ENCODE assay signal across 8 mouse cellular contexts in genomic region chr7:19309884-19310641, GRCm38 (mm10). TPM values are rescaled to one million over a fixed set of nuclear protein-coding genes. Genes with fewer than 3 reads are reported as not detected.
DNase-seq lines count a peak whose midpoint lies in the region; ATAC-seq and TF ChIP-seq lines count a peak whose summit lies in the region.

Fosb (minus strand) TSS chr7:19310051.

- no peaks in the 10 kb centered on the region for H3K9me3 ChIP-seq in heart, embryonic 10.5 days
- no peaks in the 10 kb centered on the region for H3K9me3 ChIP-seq in kidney, embryonic 15.5 days (replicated peaks)
- no peaks in the 10 kb centered on the region for H3K9me3 ChIP-seq in limb, embryonic 15.5 days
- no peaks in the 10 kb centered on the region for H3K9me3 ChIP-seq in midbrain, postnatal 0 days (ENCODE audit: low read length)

- H3K27me3 ChIP-seq in C2C12 (ENCODE audit: control insufficient read depth, insufficient read depth, insufficient read length), result no peaks in the 10 kb centered on the region
- peaks cover 35% of the 10 kb centered on the region for H3K27me3 ChIP-seq in heart, embryonic 10.5 days (ENCODE audit: insufficient read depth, poor library complexity, severe bottlenecking)
- H3K27me3 ChIP-seq in kidney, embryonic 15.5 days, result peaks cover 54% of the 10 kb centered on the region
- peaks cover 43% of the 10 kb centered on the region for H3K27me3 ChIP-seq in limb, embryonic 15.5 days
- peaks cover 20% of the 10 kb centered on the region for H3K27me3 ChIP-seq in midbrain, postnatal 0 days (ENCODE audit: insufficient read depth, low read length)

- no peaks in the 10 kb centered on the region for H3K4me1 ChIP-seq in embryonic fibroblast, embryonic 13.5 days (ENCODE audit: control insufficient read depth, insufficient read depth, low read length)
- H3K4me1 ChIP-seq in heart, embryonic 10.5 days, result peaks cover 29% of the 10 kb centered on the region
- peaks cover 29% of the 10 kb centered on the region for H3K4me1 ChIP-seq in kidney, embryonic 15.5 days
- H3K4me1 ChIP-seq in limb, embryonic 15.5 days, result peaks cover 26% of the 10 kb centered on the region
- peaks cover 6% of the 10 kb centered on the region; the same call in 1 of the 2 replicates for H3K4me1 ChIP-seq in midbrain, postnatal 0 days (ENCODE audit: insufficient read depth, low read length)

- H3K4me3 ChIP-seq in C2C12 (ENCODE audit: insufficient read depth, poor library complexity, severe bottlenecking), result peak within 1 kb of the TSS; percentile 42
- peak within 1 kb of the TSS; percentile 85 for H3K4me3 ChIP-seq in embryonic fibroblast, embryonic 13.5 days (ENCODE audit: insufficient read depth, low read length)
- H3K4me3 ChIP-seq in heart, embryonic 10.5 days, result peak within 1 kb of the TSS; percentile 86
- H3K4me3 ChIP-seq in kidney, embryonic 15.5 days (replicated peaks), result peak within 1 kb of the TSS; percentile 76
- H3K4me3 ChIP-seq in limb, embryonic 15.5 days, result peak within 1 kb of the TSS; percentile 69
- peak within 1 kb of the TSS; percentile 60 for H3K4me3 ChIP-seq in midbrain, postnatal 0 days (ENCODE audit: low read depth, low read length)

- H3K36me3 ChIP-seq in C2C12 (ENCODE audit: control insufficient read depth, insufficient read depth), result no peaks in the 10 kb centered on the region
- no peaks in the 10 kb centered on the region for H3K36me3 ChIP-seq in heart, embryonic 10.5 days
- H3K36me3 ChIP-seq in kidney, embryonic 15.5 days, result no peaks in the 10 kb centered on the region
- no peaks in the 10 kb centered on the region for H3K36me3 ChIP-seq in limb, embryonic 15.5 days
- H3K36me3 ChIP-seq in midbrain, postnatal 0 days (ENCODE audit: insufficient read depth, low read length), result no peaks in the 10 kb centered on the region

- peak within 1 kb of the TSS; percentile 62 for H3ac ChIP-seq in C2C12 (ENCODE audit: control insufficient read depth, insufficient read length, low read depth)

- WGBS in heart, embryonic 10.5 days, result under 1% methylated on average over 49 of the region's 49 CpGs
- WGBS in kidney, embryonic 15.5 days, result 0% methylated on average over 48 of the region's 49 CpGs
- WGBS in limb, embryonic 15.5 days, result under 1% methylated on average over 49 of the region's 49 CpGs
- under 1% methylated on average over 48 of the region's 49 CpGs for WGBS in midbrain, postnatal 0 days

- peak within 1 kb of the TSS; percentile 93 for H3K4me2 ChIP-seq in kidney, embryonic 15.5 days
- peak within 1 kb of the TSS; percentile 99 for H3K4me2 ChIP-seq in limb, embryonic 15.5 days
- peak within 1 kb of the TSS; percentile 65 for H3K4me2 ChIP-seq in midbrain, postnatal 0 days (ENCODE audit: low read depth, low read length, poor library complexity, severe bottlenecking)

- H3K27ac ChIP-seq in embryonic fibroblast, embryonic 13.5 days (ENCODE audit: insufficient read depth, low read length), result no peak within 1 kb of the TSS
- H3K27ac ChIP-seq in heart, embryonic 10.5 days, result peak within 1 kb of the TSS; percentile 89
- H3K27ac ChIP-seq in kidney, embryonic 15.5 days, result 0 out of 2 replicates have a peak within 1 kb of the TSS, but pooled peaks have one; percentile 74
- H3K27ac ChIP-seq in limb, embryonic 15.5 days, result peak within 1 kb of the TSS; percentile 60
- H3K27ac ChIP-seq in midbrain, postnatal 0 days (ENCODE audit: low read depth, low read length), result no peak within 1 kb of the TSS

- DNase-seq in brain, adult 2 months (ENCODE audit: low read depth, low spot score), result peak; percentile 98
- peak; percentile 98 for DNase-seq in heart, embryonic 10.5 days (ENCODE audit: low spot score)
- DNase-seq in midbrain, postnatal 0 days (ENCODE audit: low spot score), result peak; percentile 98
- DNase-seq in spleen, postnatal 10 days (ENCODE audit: low spot score in 2 of 2), result peak; percentile 80 to 94

- no peaks in the 10 kb centered on the region for H3K79me2 ChIP-seq in C2C12 (ENCODE audit: control insufficient read depth, insufficient read depth)

- TF ChIP-seq CTCF in C2C12 (IDR thresholded peaks at IDR 0.05; ENCODE audit: control insufficient read depth, insufficient read depth, insufficient read length), result no peak
- TF ChIP-seq CTCF in embryonic fibroblast, embryonic 13.5 days (IDR thresholded peaks at IDR 0.05; ENCODE audit: borderline replicate concordance, insufficient read depth, low read length), result no peak
- peak; percentile 69 for TF ChIP-seq CTCF in midbrain, postnatal 0 days (IDR thresholded peaks at IDR 0.05)

- TF ChIP-seq POLR2A in embryonic fibroblast, embryonic 13.5 days (IDR thresholded peaks at IDR 0.05; ENCODE audit: low read depth, low read length), result peak; percentile 71

- no peaks in the 10 kb centered on the region for H3K79me3 ChIP-seq in C2C12 (ENCODE audit: low read depth)

- ATAC-seq in kidney, embryonic 15.5 days (replicated peaks; ENCODE audit: low FRiP score), result peak; percentile 83
- ATAC-seq in limb, embryonic 15.5 days (ENCODE audit: insufficient number of reproducible peaks, low FRiP score, low TSS enrichment, low read depth), result peak; percentile 81
- ATAC-seq in midbrain, postnatal 0 days (ENCODE audit: low FRiP score), result peak; percentile 84

- H3K9ac ChIP-seq in kidney, embryonic 15.5 days, result peak within 1 kb of the TSS; percentile 48
- H3K9ac ChIP-seq in limb, embryonic 15.5 days, result peak within 1 kb of the TSS; percentile 59
- H3K9ac ChIP-seq in midbrain, postnatal 0 days (replicated peaks; ENCODE audit: low read length, poor library complexity, severe bottlenecking), result peak within 1 kb of the TSS; percentile 57

TF ChIP-seq in C2C12, 6 proteins besides CTCF, POLR2A, EP300 and RAD21:
- TF ChIP-seq USF1 (IDR thresholded peaks at IDR 0.05; ENCODE audit: low read depth) (no peak), FOSL1 (IDR thresholded peaks at IDR 0.05; ENCODE audit: insufficient read depth, low read length, poor library complexity, severe bottlenecking) (no peak), MYOD1 (IDR thresholded peaks at IDR 0.05; ENCODE audit: control insufficient read depth, insufficient read length, low read depth) (no peak), MAX (IDR thresholded peaks at IDR 0.05) (no peak), CEBPB (IDR thresholded peaks at IDR 0.05; ENCODE audit: low read depth) (no peak), MYOG (IDR thresholded peaks at IDR 0.05; ENCODE audit: control insufficient read depth, extremely low read depth, insufficient read length) (no peak)

RNA-seq across cellular contexts. Expression of gene Fosb, which starts in this region (rescaled TPM):
- polyA plus RNA-seq in C2C12 (2012; fragmentation: generic; extraction: Trizol), result 1.4 TPM
- 2.1 and 2.7 TPM in 2 replicates for polyA plus RNA-seq in embryonic fibroblast, embryonic 13.5 days (2011; ENCODE audit: insufficient read length, low read depth, missing spikeins)
- polyA plus RNA-seq in heart, embryonic 10.5 days (2016; fragmentation: Nextera tagmentation; extraction: Ambion mirVana), result 0.24 and 0.27 TPM in 2 replicates
- 0.09 and 0.26 TPM in 2 replicates for polyA plus RNA-seq in kidney, embryonic 15.5 days (2015; fragmentation: Nextera tagmentation; extraction: Ambion mirVana)
- polyA plus RNA-seq in limb, embryonic 15.5 days (2015; fragmentation: Nextera tagmentation; extraction: Ambion mirVana), result 0.29 and 0.41 TPM in 2 replicates
- 0.38 and 0.66 TPM in 2 replicates for total RNA-seq in midbrain, postnatal 0 days (2014; rRNA removed)
- polyA plus RNA-seq in midbrain, postnatal 0 days (2015; fragmentation: Nextera tagmentation; extraction: Ambion mirVana), result 0.10 and 0.11 TPM in 2 replicates

Comparison
In these comparisons a context has a peak if more than half of its experiments do, and no peak if none do; other contexts are left out.
1. Peak in DNase-seq, H3K4me3 ChIP-seq and H3K27ac ChIP-seq in heart, embryonic 10.5 days; RNA of the gene not detected or under 1 TPM.
2. Peak in ATAC-seq, H3K4me3 ChIP-seq, H3K27ac ChIP-seq, H3K9ac ChIP-seq and H3K4me2 ChIP-seq in kidney, embryonic 15.5 days; RNA of the gene not detected or under 1 TPM.
3. Peak in ATAC-seq, H3K4me3 ChIP-seq, H3K27ac ChIP-seq, H3K9ac ChIP-seq and H3K4me2 ChIP-seq in limb, embryonic 15.5 days; RNA of the gene not detected or under 1 TPM.
4. Peak in DNase-seq, ATAC-seq, H3K4me3 ChIP-seq, H3K9ac ChIP-seq and H3K4me2 ChIP-seq in midbrain, postnatal 0 days; RNA of the gene not detected or under 1 TPM.